Mouse (Mus musculus): ENCODE measurements around the gene Prkag2. TPM values are rescaled to one million over a fixed set of nuclear protein-coding genes. Genes with fewer than 3 reads are reported as not detected.

Gene Prkag2
- polyA plus RNA-seq, 1 experiment from 2014 or later: 112 TPM

DNA sequence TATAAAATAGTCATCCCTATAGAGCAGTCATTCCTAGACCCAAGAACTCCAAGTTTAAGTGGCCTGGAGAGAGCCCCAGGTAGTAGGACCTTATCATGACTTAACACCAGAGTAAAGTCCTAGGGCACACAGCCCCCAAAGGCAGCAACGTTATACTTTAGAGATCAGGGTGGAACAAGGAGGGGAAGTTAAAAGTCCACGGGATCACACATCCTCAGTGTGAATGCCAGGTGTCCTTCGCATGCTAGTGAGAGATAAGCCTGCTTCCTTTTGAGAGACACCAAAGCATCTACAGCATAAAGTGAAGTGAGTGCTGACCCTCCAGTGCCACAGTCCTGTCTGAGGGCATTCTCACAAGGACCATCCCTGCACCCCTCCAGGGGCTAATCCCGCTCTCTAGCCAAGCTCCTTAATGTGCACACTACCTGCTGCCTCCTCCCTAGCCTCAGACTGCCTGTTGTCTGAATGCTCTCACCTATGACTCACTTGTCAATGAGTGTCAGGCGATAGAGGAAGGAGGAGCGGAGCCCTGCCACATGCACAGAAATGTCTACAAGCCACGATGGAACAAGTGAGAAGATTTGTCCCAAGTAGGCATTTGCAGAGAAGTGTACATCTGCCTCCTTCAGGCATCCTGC is 132.4 kb downstream of the Prkag2 start:
- no peak overlapping the region for H3K27ac ChIP-seq (ENCODE audit: low read length)
- no peaks in the 10 kb centered on the region for H3K27me3 ChIP-seq (ENCODE audit: control insufficient read depth, insufficient read depth, low read depth, low read length)
- H3K4me1 ChIP-seq (ENCODE audit: control insufficient read depth, insufficient read depth, low read length): no peaks in the 10 kb centered on the region
- no peak overlapping the region for H3K4me3 ChIP-seq (ENCODE audit: low read depth, low read length)
- ATAC-seq: no peak
- no peak overlapping the region for H3K4me2 ChIP-seq (ENCODE audit: low read length)
- no peaks in the 10 kb centered on the region for H3K9me3 ChIP-seq (replicated peaks; ENCODE audit: control insufficient read depth, low read length, poor library complexity, severe bottlenecking)
- WGBS: 73% methylated on average over 7 of the region's 7 CpGs
- no peaks in the 10 kb centered on the region for H3K36me3 ChIP-seq (ENCODE audit: control insufficient read depth, insufficient read depth, low read length)
- no peak overlapping the region for H3K9ac ChIP-seq (ENCODE audit: low read depth, low read length)

DNA sequence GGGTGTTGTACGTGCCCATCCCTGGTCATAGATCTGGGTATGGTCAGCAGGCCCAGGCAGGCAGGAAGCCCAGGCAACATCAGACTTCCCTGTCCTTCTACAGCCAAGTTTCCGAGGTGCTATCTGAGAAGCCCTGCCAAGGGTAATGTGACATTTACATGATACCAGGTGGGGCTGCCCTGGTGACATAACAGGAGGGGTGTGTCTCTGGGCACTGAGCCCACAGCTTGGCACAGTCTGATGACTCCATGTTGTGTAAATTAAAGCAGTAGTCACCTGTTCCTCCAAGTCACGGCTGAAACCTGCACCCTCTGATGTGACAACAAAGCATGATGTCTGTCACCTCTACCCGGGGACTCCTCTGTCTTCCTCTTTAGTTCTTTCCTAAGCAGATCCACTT is 136.7 kb downstream of the Prkag2 start:
- H3K4me3 ChIP-seq (ENCODE audit: low read depth, low read length): no peak overlapping the region
- no peak overlapping the region for H3K4me2 ChIP-seq (ENCODE audit: low read length)
- H3K4me1 ChIP-seq (ENCODE audit: control insufficient read depth, insufficient read depth, low read length): no peaks in the 10 kb centered on the region
- WGBS: 73% methylated on average over 4 of the region's 4 CpGs
- ATAC-seq: no peak
- H3K9me3 ChIP-seq (replicated peaks; ENCODE audit: control insufficient read depth, low read length, poor library complexity, severe bottlenecking): no peaks in the 10 kb centered on the region
- H3K36me3 ChIP-seq (ENCODE audit: control insufficient read depth, insufficient read depth, low read length): no peaks in the 10 kb centered on the region
- H3K27me3 ChIP-seq (ENCODE audit: control insufficient read depth, insufficient read depth, low read depth, low read length): no peaks in the 10 kb centered on the region
- no peak overlapping the region for H3K9ac ChIP-seq (ENCODE audit: low read depth, low read length)
- H3K27ac ChIP-seq (ENCODE audit: low read length): no peak overlapping the region

DNA sequence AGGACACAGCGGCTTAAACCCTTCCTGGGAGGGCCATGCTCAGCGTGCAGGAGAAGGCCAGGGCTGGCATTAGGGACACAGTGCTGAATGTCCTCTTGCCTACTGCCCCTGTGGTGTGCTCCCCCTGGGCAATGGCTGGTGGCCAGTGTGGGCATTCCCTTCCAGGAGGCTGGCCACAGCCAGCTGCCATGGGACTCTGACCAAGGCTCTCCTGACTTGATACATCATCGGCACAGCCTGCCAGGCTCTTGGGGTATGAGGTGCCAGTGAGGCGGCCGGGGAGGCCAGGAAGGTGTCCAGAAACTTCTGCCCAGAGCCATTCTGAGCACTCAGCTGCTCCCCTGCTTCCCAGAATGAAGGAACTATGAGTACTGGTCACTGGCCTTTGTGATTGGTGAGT is 139.7 kb downstream of the Prkag2 start:
- no peaks in the 10 kb centered on the region for H3K4me1 ChIP-seq (ENCODE audit: control insufficient read depth, insufficient read depth, low read length)
- no peaks in the 10 kb centered on the region for H3K9me3 ChIP-seq (replicated peaks; ENCODE audit: control insufficient read depth, low read length, poor library complexity, severe bottlenecking)
- no peak overlapping the region for H3K4me2 ChIP-seq (ENCODE audit: low read length)
- WGBS: 89% methylated on average over 5 of the region's 5 CpGs
- no peaks in the 10 kb centered on the region for H3K27me3 ChIP-seq (ENCODE audit: control insufficient read depth, insufficient read depth, low read depth, low read length)
- no peak for ATAC-seq
- no peak overlapping the region for H3K27ac ChIP-seq (ENCODE audit: low read length)
- H3K4me3 ChIP-seq (ENCODE audit: low read depth, low read length): no peak overlapping the region
- no peak overlapping the region for H3K9ac ChIP-seq (ENCODE audit: low read depth, low read length)
- H3K36me3 ChIP-seq (ENCODE audit: control insufficient read depth, insufficient read depth, low read length): no peaks in the 10 kb centered on the region

DNA sequence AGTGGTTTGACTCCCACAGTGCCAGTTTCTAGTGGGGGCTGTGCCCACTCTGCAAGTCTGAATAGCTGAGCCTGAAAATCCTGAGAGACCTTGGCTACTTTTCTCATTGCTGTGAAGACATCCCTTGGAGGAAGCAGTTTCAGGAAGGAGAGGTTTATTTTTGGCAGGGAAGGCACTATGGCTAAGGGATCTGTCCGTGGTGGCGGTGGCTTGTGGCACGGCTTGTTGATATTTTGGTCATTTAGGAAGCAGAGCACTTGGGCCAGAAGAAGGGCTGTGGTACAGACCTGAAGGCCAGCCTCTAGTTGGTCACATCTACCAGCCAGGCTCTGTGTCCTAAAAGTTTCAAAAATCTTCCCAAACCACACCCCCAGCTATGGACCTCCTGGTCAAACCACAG is 140.7 kb downstream of the Prkag2 start:
- ATAC-seq: no peak
- no peak overlapping the region for H3K4me2 ChIP-seq (ENCODE audit: low read length)
- H3K9ac ChIP-seq (ENCODE audit: low read depth, low read length): no peak overlapping the region
- H3K27me3 ChIP-seq (ENCODE audit: control insufficient read depth, insufficient read depth, low read depth, low read length): no peaks in the 10 kb centered on the region
- no peak overlapping the region for H3K27ac ChIP-seq (ENCODE audit: low read length)
- no peaks in the 10 kb centered on the region for H3K9me3 ChIP-seq (replicated peaks; ENCODE audit: control insufficient read depth, low read length, poor library complexity, severe bottlenecking)
- H3K4me3 ChIP-seq (ENCODE audit: low read depth, low read length): no peak overlapping the region
- no peaks in the 10 kb centered on the region for H3K4me1 ChIP-seq (ENCODE audit: control insufficient read depth, insufficient read depth, low read length)
- whole genome bisulfite sequencing: 89% methylated on average over 3 of the region's 3 CpGs
- no peaks in the 10 kb centered on the region for H3K36me3 ChIP-seq (ENCODE audit: control insufficient read depth, insufficient read depth, low read length)

DNA sequence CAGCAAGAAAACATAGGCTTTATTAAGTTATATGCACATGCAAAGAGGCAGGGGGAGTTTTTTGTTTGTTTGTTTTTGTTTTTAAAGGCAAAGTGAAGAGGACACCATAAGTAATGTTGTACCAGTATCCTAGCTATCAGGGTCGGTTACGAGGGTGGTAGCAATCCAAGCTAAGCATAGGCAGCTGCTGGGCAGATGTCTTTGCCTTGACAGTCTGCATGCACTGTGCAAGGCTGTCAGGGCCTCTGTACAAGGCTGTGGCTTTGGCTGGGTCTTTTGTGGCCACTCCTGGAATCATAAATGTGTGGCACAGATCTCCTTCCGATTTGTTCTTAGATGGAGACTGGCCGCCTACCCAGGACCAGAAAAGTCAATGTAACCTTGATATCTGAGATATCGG is 141.8 kb downstream of the Prkag2 start:
- H3K36me3 ChIP-seq (ENCODE audit: control insufficient read depth, insufficient read depth, low read length): no peaks in the 10 kb centered on the region
- no peak overlapping the region for H3K9ac ChIP-seq (ENCODE audit: low read depth, low read length)
- no peaks in the 10 kb centered on the region for H3K9me3 ChIP-seq (replicated peaks; ENCODE audit: control insufficient read depth, low read length, poor library complexity, severe bottlenecking)
- no peak for ATAC-seq
- no peaks in the 10 kb centered on the region for H3K4me1 ChIP-seq (ENCODE audit: control insufficient read depth, insufficient read depth, low read length)
- H3K27me3 ChIP-seq (ENCODE audit: control insufficient read depth, insufficient read depth, low read depth, low read length): no peaks in the 10 kb centered on the region
- no peak overlapping the region for H3K4me3 ChIP-seq (ENCODE audit: low read depth, low read length)
- 87% methylated on average over 5 of the region's 5 CpGs for WGBS
- H3K27ac ChIP-seq (ENCODE audit: low read length): no peak overlapping the region
- H3K4me2 ChIP-seq (ENCODE audit: low read length): no peak overlapping the region

DNA sequence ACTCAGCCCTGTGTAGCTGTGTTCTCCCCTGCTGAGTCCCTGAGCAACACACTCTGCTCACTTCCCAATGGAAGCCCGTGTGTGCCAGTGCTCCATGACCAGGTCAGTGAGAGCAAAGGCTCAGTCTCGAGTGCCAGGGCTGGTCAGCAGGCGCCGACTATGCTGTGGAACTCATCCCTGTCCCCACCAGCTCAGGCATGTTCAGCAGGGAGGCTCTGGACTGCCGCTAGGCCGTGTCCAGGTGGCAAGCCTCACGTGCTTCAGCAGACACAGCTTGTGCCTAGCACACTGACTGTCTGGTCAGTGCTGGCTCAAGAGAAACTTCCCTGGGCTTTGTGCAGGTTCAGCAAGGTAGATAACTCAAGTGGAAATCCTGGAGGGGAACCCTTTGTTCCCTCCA is 143.6 kb downstream of the Prkag2 start:
- no peaks in the 10 kb centered on the region for H3K27me3 ChIP-seq (ENCODE audit: control insufficient read depth, insufficient read depth, low read depth, low read length)
- 94% methylated on average over 7 of the region's 7 CpGs for WGBS
- no peaks in the 10 kb centered on the region for H3K9me3 ChIP-seq (replicated peaks; ENCODE audit: control insufficient read depth, low read length, poor library complexity, severe bottlenecking)
- no peaks in the 10 kb centered on the region for H3K4me1 ChIP-seq (ENCODE audit: control insufficient read depth, insufficient read depth, low read length)
- no peaks in the 10 kb centered on the region for H3K36me3 ChIP-seq (ENCODE audit: control insufficient read depth, insufficient read depth, low read length)
- no peak overlapping the region for H3K4me2 ChIP-seq (ENCODE audit: low read length)
- ATAC-seq: no peak
- no peak overlapping the region for H3K9ac ChIP-seq (ENCODE audit: low read depth, low read length)
- no peak overlapping the region for H3K4me3 ChIP-seq (ENCODE audit: low read depth, low read length)
- no peak overlapping the region for H3K27ac ChIP-seq (ENCODE audit: low read length)

DNA sequence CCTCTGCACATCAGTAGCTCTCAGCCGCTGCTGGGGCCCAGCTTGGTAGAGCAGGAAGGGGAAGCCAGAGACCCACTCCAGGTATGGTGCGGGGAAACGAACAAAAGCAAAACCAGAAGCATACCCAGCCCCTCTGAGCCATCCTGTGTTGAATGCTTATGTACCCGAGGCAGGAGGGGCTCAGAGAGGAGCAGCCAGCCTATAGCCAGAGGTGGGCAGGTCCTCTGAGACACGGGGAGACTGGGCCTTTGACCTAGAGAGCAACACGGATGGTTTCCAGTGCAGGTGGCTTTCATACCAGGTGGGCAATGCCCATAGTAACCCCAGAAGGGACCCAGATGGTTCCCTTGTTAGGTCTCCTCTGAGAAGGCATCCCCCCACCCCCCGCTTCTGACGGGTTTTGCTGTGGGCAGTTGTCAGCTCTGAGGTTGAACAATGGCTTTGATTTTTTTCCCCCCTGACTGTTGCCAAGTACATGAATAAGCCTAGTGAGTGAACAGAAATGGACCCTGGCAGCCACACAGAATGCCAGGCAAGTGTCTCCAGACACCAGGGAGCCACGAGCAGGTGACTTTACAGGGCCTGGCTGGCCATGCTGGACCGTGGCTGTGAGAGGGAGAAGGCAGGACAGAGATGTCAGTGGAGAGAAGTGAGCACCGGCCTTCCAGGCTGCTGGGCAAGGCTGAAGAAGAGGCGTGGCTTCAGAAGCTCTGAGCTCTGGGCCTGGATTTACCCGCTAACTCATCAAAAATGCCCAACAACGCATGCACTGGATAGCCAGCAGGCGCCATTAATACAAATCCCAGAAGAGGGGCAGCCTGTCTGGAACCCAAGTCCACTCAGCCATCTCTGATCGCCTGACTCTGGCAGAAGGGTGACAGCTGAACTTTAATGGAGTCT is 147.3 kb downstream of the Prkag2 start:
- H3K27ac ChIP-seq (ENCODE audit: low read length): no peak overlapping the region
- 58% methylated on average over 16 of the region's 16 CpGs for WGBS
- peak; percentile 45 for ATAC-seq

DNA sequence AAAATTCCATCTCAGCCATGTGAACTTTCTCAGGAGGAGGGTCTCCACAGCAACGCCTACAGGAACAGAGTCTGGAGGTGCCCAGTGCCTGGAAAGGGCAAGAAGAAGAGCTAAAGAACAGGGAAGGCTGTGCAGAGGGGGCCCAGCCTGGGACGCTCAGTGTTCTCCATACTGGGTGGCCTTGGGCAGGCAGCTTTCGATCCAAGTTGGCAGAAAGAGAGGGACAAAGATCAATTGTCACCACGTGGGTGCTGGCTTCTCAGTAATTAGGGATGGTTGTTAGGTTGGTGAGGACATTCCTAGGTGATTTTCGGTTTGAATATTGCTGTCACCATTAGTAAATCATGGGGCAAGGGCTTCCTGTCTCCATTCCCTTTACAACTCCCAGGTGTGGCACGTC is 148.2 kb downstream of the Prkag2 start:
- Histone ChIP-seq H3K4me2 (ENCODE audit: low read length) (no peak overlapping the region), H3K36me3 (ENCODE audit: control insufficient read depth, insufficient read depth, low read length) (no peaks in the 10 kb centered on the region), H3K9me3 (replicated peaks; ENCODE audit: control insufficient read depth, low read length, poor library complexity, severe bottlenecking) (no peaks in the 10 kb centered on the region), H3K4me1 (ENCODE audit: control insufficient read depth, insufficient read depth, low read length) (no peaks in the 10 kb centered on the region), H3K4me3 (ENCODE audit: low read depth, low read length) (no peak overlapping the region), H3K27me3 (ENCODE audit: control insufficient read depth, insufficient read depth, low read depth, low read length) (no peaks in the 10 kb centered on the region), H3K27ac (ENCODE audit: low read length) (no peak overlapping the region), H3K9ac (ENCODE audit: low read depth, low read length) (no peak overlapping the region)
- ATAC-seq: no peak
- 72% methylated on average over 6 of the region's 6 CpGs for WGBS

More for the DNA sequence above, 147.3 kb downstream of the Prkag2 start:
- Histone ChIP-seq H3K9ac (ENCODE audit: low read depth, low read length) (no peak overlapping the region), H3K36me3 (ENCODE audit: control insufficient read depth, insufficient read depth, low read length) (no peaks in the 10 kb centered on the region), H3K4me3 (ENCODE audit: low read depth, low read length) (no peak overlapping the region), H3K4me1 (ENCODE audit: control insufficient read depth, insufficient read depth, low read length) (no peaks in the 10 kb centered on the region), H3K4me2 (ENCODE audit: low read length) (no peak overlapping the region), H3K27me3 (ENCODE audit: control insufficient read depth, insufficient read depth, low read depth, low read length) (no peaks in the 10 kb centered on the region), H3K9me3 (replicated peaks; ENCODE audit: control insufficient read depth, low read length, poor library complexity, severe bottlenecking) (no peaks in the 10 kb centered on the region)

DNA sequence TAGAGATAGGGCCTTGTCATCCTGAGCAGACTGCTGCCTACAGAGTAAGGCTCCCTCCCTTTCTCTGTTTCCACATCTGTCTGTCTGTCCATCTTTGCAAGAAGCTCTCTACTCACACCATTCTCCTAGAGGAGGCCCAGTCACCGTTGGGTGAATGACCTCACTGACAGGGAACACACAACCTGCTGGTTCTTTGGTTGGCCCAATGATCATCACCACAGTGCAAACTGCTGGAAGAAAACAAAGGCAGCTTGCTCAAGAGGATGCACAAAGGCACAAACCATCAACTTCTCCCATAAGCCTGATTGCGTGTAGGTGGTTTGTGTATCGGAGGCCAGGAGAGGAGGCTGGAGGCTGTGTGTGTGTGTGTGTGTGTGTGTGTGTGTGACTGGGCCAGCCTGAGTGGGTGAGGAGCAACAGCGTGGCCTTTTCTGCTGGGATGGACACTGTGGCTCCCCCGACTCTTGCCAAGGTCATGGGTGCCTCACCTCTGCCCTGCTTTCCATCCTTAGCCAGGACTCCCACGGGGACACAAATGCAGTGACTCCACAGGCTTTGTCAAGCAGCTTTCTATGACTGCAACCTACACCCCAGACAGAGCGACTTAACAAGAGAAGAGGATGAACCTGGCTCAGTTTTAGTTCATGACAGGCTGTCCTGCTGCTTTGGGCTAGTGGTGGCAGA is 149.4 kb downstream of the Prkag2 start:
- Histone ChIP-seq H3K4me3 (ENCODE audit: low read depth, low read length) (no peak overlapping the region), H3K4me1 (ENCODE audit: control insufficient read depth, insufficient read depth, low read length) (no peaks in the 10 kb centered on the region), H3K4me2 (ENCODE audit: low read length) (no peak overlapping the region), H3K27ac (ENCODE audit: low read length) (no peak overlapping the region), H3K9ac (ENCODE audit: low read depth, low read length) (no peak overlapping the region), H3K27me3 (ENCODE audit: control insufficient read depth, insufficient read depth, low read depth, low read length) (no peaks in the 10 kb centered on the region), H3K36me3 (ENCODE audit: control insufficient read depth, insufficient read depth, low read length) (no peaks in the 10 kb centered on the region), H3K9me3 (replicated peaks; ENCODE audit: control insufficient read depth, low read length, poor library complexity, severe bottlenecking) (no peaks in the 10 kb centered on the region)
- WGBS: 82% methylated on average over 7 of the region's 7 CpGs
- no peak for ATAC-seq

Measured in midbrain, embryonic 16.5 days (tissue).